In genomic region chr12:77239390-77240061, GRCm38 (mm10) we compare ENCODE assay signal across 8 mouse cellular contexts. TPM values are rescaled to one million over a fixed set of nuclear protein-coding genes. Genes with fewer than 3 reads are reported as not detected.
DNase-seq lines count a peak whose midpoint lies in the region; ATAC-seq and TF ChIP-seq lines count a peak whose summit lies in the region.

No protein-coding gene starts in this region.

- no peaks in the 10 kb centered on the region for H3K27me3 ChIP-seq in lung, embryonic 14.5 days (ENCODE audit: insufficient read depth, low read length)
- no peaks in the 10 kb centered on the region for H3K27me3 ChIP-seq in embryonic facial prominence, embryonic 14.5 days (replicated peaks; ENCODE audit: control insufficient read depth, insufficient read depth, low read length)
- H3K27me3 ChIP-seq in hindbrain, embryonic 16.5 days (replicated peaks; ENCODE audit: control insufficient read depth, insufficient read depth, low read length), result no peaks in the 10 kb centered on the region
- no peaks in the 10 kb centered on the region for H3K27me3 ChIP-seq in liver, embryonic 15.5 days

- H3K9ac ChIP-seq in lung, embryonic 14.5 days, result peak overlapping the region; percentile 88
- H3K9ac ChIP-seq in embryonic facial prominence, embryonic 14.5 days (ENCODE audit: low read depth, low read length), result peak overlapping the region; percentile 89
- peak overlapping the region; percentile 98 for H3K9ac ChIP-seq in hindbrain, embryonic 16.5 days (ENCODE audit: low read depth, low read length)
- H3K9ac ChIP-seq in liver, embryonic 15.5 days, result peak overlapping the region; percentile 86

- under 1% methylated on average over 29 of the region's 29 CpGs for WGBS in lung, embryonic 14.5 days
- 1% methylated on average over 29 of the region's 29 CpGs for WGBS in embryonic facial prominence, embryonic 14.5 days
- WGBS in hindbrain, embryonic 16.5 days, result under 1% methylated on average over 27 of the region's 29 CpGs
- under 1% methylated on average over 29 of the region's 29 CpGs for WGBS in liver, embryonic 15.5 days (ENCODE audit: insufficient replicate concordance)

- no peaks in the 10 kb centered on the region for H3K9me3 ChIP-seq in lung, embryonic 14.5 days (ENCODE audit: low read depth, low read length)
- H3K9me3 ChIP-seq in embryonic facial prominence, embryonic 14.5 days (ENCODE audit: control insufficient read depth, low read length), result no peaks in the 10 kb centered on the region
- H3K9me3 ChIP-seq in hindbrain, embryonic 16.5 days (ENCODE audit: control insufficient read depth, low read length), result no peaks in the 10 kb centered on the region
- no peaks in the 10 kb centered on the region for H3K9me3 ChIP-seq in liver, embryonic 15.5 days (replicated peaks)

- peak overlapping the region; percentile 82 for H3K4me3 ChIP-seq in lung, embryonic 14.5 days (ENCODE audit: low read depth, low read length)
- peak overlapping the region; percentile 71 for H3K4me3 ChIP-seq in embryonic facial prominence, embryonic 14.5 days (ENCODE audit: low read depth, low read length)
- peak overlapping the region; percentile 93 for H3K4me3 ChIP-seq in hindbrain, embryonic 16.5 days (ENCODE audit: low read length)
- H3K4me3 ChIP-seq in liver, embryonic 15.5 days (replicated peaks), result peak overlapping the region; percentile 92

- peak; percentile 24 for DNase-seq in lung, embryonic 14.5 days
- DNase-seq in lung, adult 18-20 months, result no peak
- DNase-seq in NIH3T3 (ENCODE audit: low read depth) (peak; percentile 19), adipocyte (ENCODE audit: low spot score) (no peak)
- no peak for DNase-seq in embryonic facial prominence, embryonic 14.5 days (ENCODE audit: low spot score)
- DNase-seq in spleen, postnatal 36 days (ENCODE audit: low spot score in 2 of 2), result peak; percentile 12 to 15

- no peaks in the 10 kb centered on the region for H3K4me1 ChIP-seq in lung, embryonic 14.5 days (ENCODE audit: insufficient read depth)
- H3K4me1 ChIP-seq in embryonic facial prominence, embryonic 14.5 days (ENCODE audit: control insufficient read depth, insufficient read depth, low read length), result peaks cover 8% of the 10 kb centered on the region; the same call in 1 of the 2 replicates
- peaks cover 7% of the 10 kb centered on the region; the same call in 1 of the 2 replicates for H3K4me1 ChIP-seq in hindbrain, embryonic 16.5 days (ENCODE audit: control insufficient read depth, insufficient read depth, low read depth, low read length)
- peaks cover 24% of the 10 kb centered on the region for H3K4me1 ChIP-seq in liver, embryonic 15.5 days (replicated peaks)

- no peaks in the 10 kb centered on the region for H3K36me3 ChIP-seq in lung, embryonic 14.5 days (ENCODE audit: insufficient read depth)
- no peaks in the 10 kb centered on the region for H3K36me3 ChIP-seq in embryonic facial prominence, embryonic 14.5 days (ENCODE audit: control insufficient read depth, insufficient read depth, low read length)
- H3K36me3 ChIP-seq in hindbrain, embryonic 16.5 days (ENCODE audit: control insufficient read depth, insufficient read depth, low read length), result no peaks in the 10 kb centered on the region
- H3K36me3 ChIP-seq in liver, embryonic 15.5 days (replicated peaks), result no peaks in the 10 kb centered on the region

- no peak for TF ChIP-seq CTCF in lung, embryonic 14.5 days (IDR thresholded peaks at IDR 0.05; ENCODE audit: low read depth)

- peak overlapping the region; percentile 95 for H3K4me2 ChIP-seq in lung, embryonic 14.5 days
- peak overlapping the region; percentile 94 for H3K4me2 ChIP-seq in embryonic facial prominence, embryonic 14.5 days (ENCODE audit: low read depth, low read length)
- peak overlapping the region; percentile 84 for H3K4me2 ChIP-seq in hindbrain, embryonic 16.5 days (ENCODE audit: low read length)
- peak overlapping the region; percentile 98 for H3K4me2 ChIP-seq in liver, embryonic 15.5 days

- peak overlapping the region; percentile 91 for H3K27ac ChIP-seq in lung, embryonic 14.5 days (ENCODE audit: low read depth)
- peak overlapping the region; percentile 91 for H3K27ac ChIP-seq in embryonic facial prominence, embryonic 14.5 days (replicated peaks; ENCODE audit: low read depth, low read length)
- H3K27ac ChIP-seq in hindbrain, embryonic 16.5 days (ENCODE audit: low read depth, low read length), result peak overlapping the region; percentile 98
- H3K27ac ChIP-seq in liver, embryonic 15.5 days (replicated peaks), result peak overlapping the region; percentile 85

- ATAC-seq in lung, embryonic 14.5 days (ENCODE audit: insufficient read depth), result no peak; the same call in 1 of the 2 replicates
- no peak for ATAC-seq in embryonic facial prominence, embryonic 14.5 days (ENCODE audit: low read depth)
- ATAC-seq in hindbrain, embryonic 16.5 days, result peak; percentile 5
- no peak for ATAC-seq in liver, embryonic 15.5 days (ENCODE audit: insufficient read depth)

RNA-seq across cellular contexts. Expression of gene Fut8, which starts 1.6 kb away (rescaled TPM):
- 28.5 and 29.4 TPM in 2 replicates for polyA plus RNA-seq in lung, embryonic 14.5 days (2014; fragmentation: Nextera tagmentation; extraction: Ambion mirVana)
- polyA plus RNA-seq in embryonic facial prominence, embryonic 14.5 days (2014; fragmentation: Nextera tagmentation; extraction: Ambion mirVana), result 28.8 and 31.4 TPM in 2 replicates
- 62.2 and 64.6 TPM in 2 replicates for polyA plus RNA-seq in hindbrain, embryonic 16.5 days (2015; fragmentation: Nextera tagmentation; extraction: Ambion mirVana)
- polyA plus RNA-seq in liver, embryonic 15.5 days (2015; fragmentation: Nextera tagmentation; extraction: Ambion mirVana), result 8.8 and 9.7 TPM in 2 replicates

Comparison
In these comparisons a context has a peak if more than half of its experiments do, and no peak if none do; other contexts are left out.
1. DNase-seq: peak in lung, embryonic 14.5 days (single experiment), NIH3T3 (single experiment) and spleen, postnatal 36 days (2 of 2); none in lung, adult 18-20 months (0 of 2), embryonic facial prominence, embryonic 14.5 days (single experiment) and adipocyte (single experiment).
2. Peak in every context shown above with its lines, with median percentiles within 50 percentile points of each other: H3K27ac ChIP-seq, H3K4me2 ChIP-seq, H3K4me3 ChIP-seq and H3K9ac ChIP-seq.